Mouse (Mus musculus) gastrocnemius, adult 2 months (tissue): ENCODE results near the gene Cbx6. TPM values are rescaled to one million over a fixed set of nuclear protein-coding genes. Genes with fewer than 3 reads are reported as not detected.

Experiments
- DNase-seq: peaks from one replicate; pipeline ENCODE4 v3.0.0; 2022
- H3K27ac ChIP-seq: fragments of 200-600 bp; 2 replicates; pipeline ENCODE4 v1.8.1; 2022; ENCODE audit warnings: mild to moderate bottlenecking
- H3K4me3 ChIP-seq: fragments of 200-600 bp; 2 replicates; pipeline ENCODE4 v1.8.1; 2022; ENCODE audit warnings: mild to moderate bottlenecking, moderate library complexity
- CTCF ChIP-seq: fragments of 200-600 bp; IDR thresholded peaks from 2 replicates; pipeline ENCODE4 v1.8.1; 2022; ENCODE audit warnings: antibody characterized with exemption, mild to moderate bottlenecking, moderate library complexity
- intact Hi-C: fragments of 180-260 bp; cut with DNase I; formaldehyde crosslinking; loops from one replicate; pipeline ENCODE4 v1.15.1; 2025
- long read RNA-seq, 2 experiments: library from polyadenylated mRNA; stranded (forward); transcript quantifications; one replicate each; pipeline ENCODE4 v2.0.0; 2021
- total RNA-seq, 2 experiments: library from RNA; stranded (reverse); gene quantifications; 2 replicates each; pipeline ENCODE4 v1.2.3; 2021

The Cbx6 gene
- total RNA-seq = 10 to 100 TPM in 1 of 2 experiments, 1 to 10 TPM in 1; 8.4 to 12.6 TPM
- long read RNA-seq, experiment 1, full-length matches to known transcripts = 12 of 13 reads
- long read RNA-seq, experiment 1, partial matches to known transcripts = 1 of 13 reads
- long read RNA-seq, experiment 1, other reads (novel, unspliced or antisense) = 0 of 13 reads
- long read RNA-seq, experiment 2, full-length matches to known transcripts = 12 of 12 reads
- long read RNA-seq, experiment 2, partial matches to known transcripts = 0 of 12 reads
- long read RNA-seq, experiment 2, other reads (novel, unspliced or antisense) = 0 of 12 reads

- peak within 1 kb of the TSS; percentile 94 for H3K4me3 ChIP-seq
- no peak for TF ChIP-seq CTCF
- peak; percentile 98 for DNase-seq
- intact Hi-C loops = loop anchor here (5.0 kb wide), 2 partner anchors 93 to 248 kb away; no protein-coding TSS in a partner anchor
- peak within 1 kb of the TSS; percentile 92 for H3K27ac ChIP-seq
Measured at GRCm38 (mm10) chr15:79834130-79834880, at the start of gene Cbx6, which contains the start of gene Npcd. Gene Cbx6 (minus strand): TSS chr15:79834688. Gene Npcd (minus strand): TSS chr15:79834237.

GRCm38 (mm10) chr15:79883352-79883822, 48.9 kb upstream of the Cbx6 start:
- peak; percentile 96 for DNase-seq
- no peak for TF ChIP-seq CTCF
- H3K4me3 ChIP-seq = peak overlapping the region; percentile 73
- intact Hi-C loops = loop anchor here (2.0 kb wide), 1 partner anchor 53 kb away; no protein-coding TSS in a partner anchor
- H3K27ac ChIP-seq = peak overlapping the region; percentile 87

- DNase-seq = no peak
- H3K27ac ChIP-seq = peak overlapping the region; percentile 87
- H3K4me3 ChIP-seq = peak overlapping the region; percentile 73
- no peak for TF ChIP-seq CTCF
- intact Hi-C loops = loop anchor here (2.0 kb wide), 1 partner anchor 52 kb away; no protein-coding TSS in a partner anchor
Measured at GRCm38 (mm10) chr15:79882623-79883267, 48.3 kb upstream of the Cbx6 start.

- no peak overlapping the region for H3K4me3 ChIP-seq
- TF ChIP-seq CTCF = no peak
- no peak for DNase-seq
- H3K27ac ChIP-seq = 0 out of 2 replicates have a peak overlapping the region, but pooled peaks have one; percentile 83
- intact Hi-C loops = no loop called here
Measured at GRCm38 (mm10) chr15:79880477-79880876, 46.0 kb upstream of the Cbx6 start.

- Histone ChIP-seq H3K27ac (peak overlapping the region; percentile 83), H3K4me3 (peak overlapping the region; percentile 58)
- no peak for TF ChIP-seq CTCF
- intact Hi-C loops = no loop called here
- peak; percentile 75 for DNase-seq
Measured at GRCm38 (mm10) chr15:79879319-79879718, 44.8 kb upstream of the Cbx6 start.

GRCm38 (mm10) chr15:79878725-79879136, 44.2 kb upstream of the Cbx6 start:
- DNase-seq = peak; percentile 31
- intact Hi-C loops = no loop called here
- peak overlapping the region; percentile 83 for H3K27ac ChIP-seq
- peak overlapping the region; percentile 58 for H3K4me3 ChIP-seq
- TF ChIP-seq CTCF = no peak

GRCm38 (mm10) chr15:79875261-79875995, 40.9 kb upstream of the Cbx6 start:
- Histone ChIP-seq H3K4me3 (no peak overlapping the region), H3K27ac (peak overlapping the region; percentile 40; the same call in 1 of the 2 replicates)
- intact Hi-C loops = no loop called here
- TF ChIP-seq CTCF = no peak
- DNase-seq = peak; percentile 21

- Histone ChIP-seq H3K4me3 (no peak overlapping the region), H3K27ac (no peak overlapping the region)
- DNase-seq = no peak
- no peak for TF ChIP-seq CTCF
- intact Hi-C loops = no loop called here
Measured at GRCm38 (mm10) chr15:79873995-79874394, 39.5 kb upstream of the Cbx6 start.

GRCm38 (mm10) chr15:79873545-79873944, 39.1 kb upstream of the Cbx6 start:
- Histone ChIP-seq H3K27ac (no peak overlapping the region), H3K4me3 (no peak overlapping the region)
- no peak for TF ChIP-seq CTCF
- intact Hi-C loops = no loop called here
- no peak for DNase-seq

GRCm38 (mm10) chr15:79867260-79868002, 32.9 kb upstream of the Cbx6 start:
- 0 out of 2 replicates have a peak, but pooled peaks have one; percentile 15 for TF ChIP-seq CTCF
- Histone ChIP-seq H3K4me3 (no peak overlapping the region), H3K27ac (no peak overlapping the region)
- no peak for DNase-seq
- intact Hi-C loops = no loop called here

GRCm38 (mm10) chr15:79859821-79860220, 25.3 kb upstream of the Cbx6 start:
- Histone ChIP-seq H3K27ac (no peak overlapping the region), H3K4me3 (no peak overlapping the region)
- intact Hi-C loops = no loop called here
- DNase-seq = no peak
- no peak for TF ChIP-seq CTCF
